Mouse (Mus musculus): ENCODE measurements around the gene Scaf4. TPM values are rescaled to one million over a fixed set of nuclear protein-coding genes. Genes with fewer than 3 reads are reported as not detected.

Gene Scaf4
- total RNA-seq, 2 experiments from 2014 or later, result 59.0 to 69.9 TPM

Other genes starting within 250 kb of the Scaf4 start
- 10 to 100 TPM; 58.8 to 64.4 TPM for gene Tiam1, start 140.7 kb downstream of the Scaf4 start, total RNA-seq (2021)
- gene Sod1, start 63.7 kb downstream of the Scaf4 start, total RNA-seq (2021), result 100 to 1,000 TPM; 360 to 383 TPM
- 10 to 100 TPM; 12.6 to 15.2 TPM for gene Hunk, start 101.5 kb upstream of the Scaf4 start, total RNA-seq (2021)

Data from left cerebral cortex, postnatal 4 days (tissue).